Mouse (Mus musculus) lung, embryonic 15.5 days (tissue): ENCODE measurements around the gene Isx. TPM values are rescaled to one million over a fixed set of nuclear protein-coding genes. Genes with fewer than 3 reads are reported as not detected.

Source experiments
- ATAC-seq: fragments of 200-750 bp; cut with Nextera tagmentation; 2 replicates; pipeline ENCODE4 v1.8.0; 2017; ENCODE audit warnings: moderate number of reproducible peaks, borderline replicate concordance; ENCODE audit not compliant: low FRiP score, low TSS enrichment; ENCODE audit errors: extremely low read depth
- H3K27ac ChIP-seq: fragments of 300-500 bp; sonication (generic); 2 replicates; pipeline ENCODE4 v1.5.1; 2015; ENCODE audit warnings: moderate library complexity, mild to moderate bottlenecking, inconsistent platforms
- H3K27me3 ChIP-seq: fragments of 300-500 bp; sonication (generic); 2 replicates; pipeline ENCODE4 v1.6.1; 2015; ENCODE audit warnings: inconsistent platforms
- H3K36me3 ChIP-seq: fragments of 300-500 bp; sonication (generic); 2 replicates; pipeline ENCODE4 v1.6.1; 2015; ENCODE audit warnings: inconsistent platforms
- H3K4me1 ChIP-seq: fragments of 300-500 bp; sonication (generic); 2 replicates; pipeline ENCODE4 v1.6.1; 2015; ENCODE audit warnings: inconsistent platforms
- H3K4me2 ChIP-seq: fragments of 300-500 bp; sonication (generic); 2 replicates; pipeline ENCODE4 v1.6.1; 2015; ENCODE audit warnings: inconsistent platforms, mild to moderate bottlenecking, moderate library complexity
- H3K4me3 ChIP-seq: fragments of 300-500 bp; sonication (generic); 2 replicates; pipeline ENCODE4 v1.5.1; 2015; ENCODE audit warnings: mild to moderate bottlenecking, inconsistent platforms
- H3K9ac ChIP-seq: fragments of 300-500 bp; sonication (generic); 2 replicates; pipeline ENCODE4 v1.6.1; 2015; ENCODE audit warnings: inconsistent platforms
- H3K9me3 ChIP-seq: fragments of 300-500 bp; sonication (generic); 2 replicates; pipeline ENCODE4 v1.6.1; 2016; ENCODE audit warnings: inconsistent platforms
- WGBS: fragments of 180-500 bp; shearing (Covaris S2); methylation state at CpG from one replicate; pipeline ENCODE4 v1.1.7; 2015; 5-methylcytosine and 5-hydroxymethylcytosine counted together
- polyA plus RNA-seq: library from polyadenylated mRNA; unstranded; fragments of >200 nt; fragmentation: Nextera tagmentation; extraction: Ambion mirVana; gene quantifications from 2 replicates; pipeline ENCODE4 v1.2.1, GENCODE M21; 2015

The Isx gene
- polyA plus RNA-seq, 1 experiment from 2014 or later, result not detected

DNA sequence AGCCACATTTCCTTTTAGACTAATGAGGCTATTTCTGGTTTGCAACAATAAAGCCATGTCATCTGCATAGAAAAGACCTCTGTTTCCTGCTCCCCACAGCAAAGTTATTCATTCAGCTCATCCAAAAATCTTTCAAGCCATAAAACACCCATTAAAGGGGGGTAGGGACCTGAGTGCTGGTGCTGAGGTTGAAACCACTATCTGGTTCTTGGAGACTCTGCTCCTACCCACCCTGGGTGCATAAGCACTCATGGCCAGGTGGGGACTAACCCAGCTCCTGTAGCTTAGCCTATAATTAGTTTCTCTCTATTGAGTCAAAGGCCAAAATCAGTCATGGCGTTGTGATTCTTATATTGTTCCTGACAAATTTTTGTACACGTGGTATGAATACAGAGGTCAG, 10.4 kb upstream of the Isx start:
- 75% methylated on average over 2 of the region's 2 CpGs for WGBS

DNA sequence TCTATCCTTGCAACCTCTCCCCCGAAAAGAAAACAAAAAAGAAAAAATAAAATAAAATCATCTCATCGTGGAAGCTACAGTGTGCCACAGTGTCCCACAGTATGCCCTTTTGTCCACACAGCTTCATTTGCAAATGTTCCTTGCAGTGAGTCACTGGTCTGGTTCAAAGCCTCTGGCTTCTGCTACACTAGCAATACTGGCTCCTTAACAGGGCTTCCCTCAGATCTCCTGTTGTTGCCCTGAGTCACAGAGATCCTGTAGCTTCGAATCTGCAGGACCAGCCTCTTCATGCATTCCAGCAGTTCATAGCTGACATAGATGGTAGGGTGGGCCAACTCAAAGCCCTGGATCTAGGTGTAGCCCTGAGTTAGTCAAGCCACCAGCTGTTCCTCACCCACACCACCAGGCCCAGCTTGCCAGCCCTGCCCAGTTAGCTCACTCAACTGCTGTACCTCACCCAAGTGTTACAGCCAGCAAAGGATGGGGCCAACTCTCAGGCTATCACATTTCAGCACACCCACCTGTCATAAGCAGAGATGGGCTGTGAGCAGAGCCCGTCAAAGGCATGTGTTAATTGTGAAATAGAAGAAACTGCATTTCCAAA, 2.5 kb upstream of the Isx start:
- Histone ChIP-seq H3K9ac (no peak overlapping the region), H3K4me2 (no peak overlapping the region), H3K9me3 (no peaks in the 10 kb centered on the region), H3K27me3 (no peaks in the 10 kb centered on the region), H3K36me3 (no peaks in the 10 kb centered on the region), H3K4me3 (no peak overlapping the region), H3K27ac (no peak overlapping the region), H3K4me1 (no peaks in the 10 kb centered on the region)
- 67% methylated on average over 4 of the region's 4 CpGs for WGBS
- ATAC-seq, result no peak

More for the DNA sequence above, 10.4 kb upstream of the Isx start:
- no peaks in the 10 kb centered on the region for H3K36me3 ChIP-seq
- no peak overlapping the region for H3K27ac ChIP-seq
- no peak overlapping the region for H3K9ac ChIP-seq
- H3K27me3 ChIP-seq, result no peaks in the 10 kb centered on the region
- H3K4me2 ChIP-seq, result no peak overlapping the region
- no peaks in the 10 kb centered on the region for H3K4me1 ChIP-seq
- no peak overlapping the region for H3K4me3 ChIP-seq
- no peak for ATAC-seq
- H3K9me3 ChIP-seq, result no peaks in the 10 kb centered on the region

DNA sequence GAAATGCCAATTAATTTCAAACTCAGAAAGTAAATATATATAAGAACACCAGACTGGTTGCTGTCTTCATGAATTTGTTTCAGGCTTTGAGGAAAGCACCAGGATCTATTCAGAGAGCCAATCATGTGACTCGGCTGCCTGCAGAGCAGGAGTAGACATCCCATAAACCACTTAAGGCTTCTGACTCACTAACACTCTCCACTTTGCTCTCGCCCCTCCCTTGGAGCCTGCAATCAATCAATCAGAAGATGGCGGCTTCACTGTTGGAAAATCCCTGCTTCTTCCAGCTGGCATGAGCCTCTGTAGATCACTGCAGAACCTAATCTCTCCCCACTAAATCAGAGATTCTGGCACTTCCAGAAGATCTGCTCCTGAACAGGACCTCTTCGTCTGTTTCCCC, 1.3 kb upstream of the Isx start:
- H3K27ac ChIP-seq, result no peak overlapping the region
- H3K4me3 ChIP-seq, result no peak overlapping the region
- ATAC-seq, result no peak
- WGBS, result 12% methylated on average over 4 of the region's 4 CpGs
- H3K27me3 ChIP-seq, result no peaks in the 10 kb centered on the region
- H3K36me3 ChIP-seq, result no peaks in the 10 kb centered on the region
- no peaks in the 10 kb centered on the region for H3K4me1 ChIP-seq
- H3K9ac ChIP-seq, result no peak overlapping the region
- H3K9me3 ChIP-seq, result no peaks in the 10 kb centered on the region
- H3K4me2 ChIP-seq, result no peak overlapping the region

DNA sequence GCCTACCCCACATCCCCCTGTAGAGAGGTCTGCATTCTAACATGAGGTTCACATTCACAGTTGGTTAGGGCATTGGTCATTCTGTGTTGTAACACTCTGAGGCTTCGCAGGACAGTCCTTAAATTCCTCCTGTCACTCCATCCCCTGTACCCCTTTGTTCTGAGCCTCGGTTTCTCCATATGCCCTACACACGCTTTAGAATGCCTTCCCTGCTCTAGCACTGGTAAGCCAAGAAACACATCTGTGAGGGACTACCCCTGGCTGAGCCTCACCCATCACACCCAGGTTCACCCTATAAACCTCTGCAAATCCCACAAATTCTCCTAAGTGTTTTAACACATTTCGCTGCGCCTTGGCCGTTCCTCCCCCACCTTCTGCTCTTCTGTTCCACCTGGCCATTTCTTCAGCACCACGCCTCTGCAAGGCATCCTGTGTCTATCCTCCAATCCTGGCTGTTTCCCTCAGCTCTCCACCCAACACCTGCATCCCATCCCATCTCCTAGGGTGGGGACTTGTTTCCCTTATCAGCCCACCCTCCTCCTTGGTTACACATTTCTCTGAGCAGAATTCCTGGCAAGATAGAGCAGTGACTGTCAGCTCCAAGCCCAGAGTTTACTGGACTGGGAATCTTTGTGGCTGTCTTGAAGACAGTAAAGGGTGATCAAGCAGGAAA, 686 bp upstream of the Isx start:
- no peaks in the 10 kb centered on the region for H3K9me3 ChIP-seq
- no peaks in the 10 kb centered on the region for H3K36me3 ChIP-seq
- no peaks in the 10 kb centered on the region for H3K27me3 ChIP-seq
- no peaks in the 10 kb centered on the region for H3K4me1 ChIP-seq
- no peak overlapping the region for H3K4me2 ChIP-seq
- 85% methylated on average over 7 of the region's 7 CpGs for WGBS
- no peak overlapping the region for H3K27ac ChIP-seq
- H3K4me3 ChIP-seq, result no peak overlapping the region
- no peak for ATAC-seq
- no peak overlapping the region for H3K9ac ChIP-seq

- no peak overlapping the region for H3K27ac ChIP-seq
- 56% methylated on average over 2 of the region's 2 CpGs for WGBS
- no peak overlapping the region for H3K4me2 ChIP-seq
- no peak overlapping the region for H3K9ac ChIP-seq
- H3K4me1 ChIP-seq, result no peaks in the 10 kb centered on the region
- no peaks in the 10 kb centered on the region for H3K27me3 ChIP-seq
- no peaks in the 10 kb centered on the region for H3K9me3 ChIP-seq
- no peaks in the 10 kb centered on the region for H3K36me3 ChIP-seq
- ATAC-seq, result no peak
- no peak overlapping the region for H3K4me3 ChIP-seq
Measured at GRCm38 (mm10) chr8:74874565-74874964, 1.6 kb downstream of the Isx start.

- ATAC-seq, result no peak
- no peak overlapping the region for H3K9ac ChIP-seq
- H3K4me3 ChIP-seq, result no peak overlapping the region
- H3K9me3 ChIP-seq, result no peaks in the 10 kb centered on the region
- H3K4me1 ChIP-seq, result no peaks in the 10 kb centered on the region
- H3K27ac ChIP-seq, result no peak overlapping the region
- H3K4me2 ChIP-seq, result no peak overlapping the region
- H3K36me3 ChIP-seq, result no peaks in the 10 kb centered on the region
- H3K27me3 ChIP-seq, result no peaks in the 10 kb centered on the region
- WGBS, result 79% methylated on average over 3 of the region's 3 CpGs
Measured at GRCm38 (mm10) chr8:74878637-74879036, 5.7 kb downstream of the Isx start.

DNA sequence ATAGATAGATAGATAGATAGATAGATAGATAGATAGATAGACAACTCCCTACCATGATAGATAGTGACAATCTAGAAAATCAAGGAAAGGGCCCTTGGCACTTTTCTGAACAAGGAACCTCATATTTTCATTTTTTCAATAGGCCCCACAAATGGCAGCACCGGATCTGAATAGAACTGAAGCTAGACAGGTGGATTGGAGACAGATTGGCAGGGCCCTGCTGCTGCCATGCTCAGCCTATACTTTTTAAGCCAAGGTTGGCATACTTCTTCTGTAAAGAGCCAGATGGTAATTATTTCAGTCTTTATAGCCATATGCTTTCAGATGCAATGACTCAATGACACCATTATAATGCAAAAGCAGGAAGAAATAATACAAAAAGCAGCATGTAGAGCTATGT, 15.8 kb downstream of the Isx start:
- H3K9me3 ChIP-seq, result no peaks in the 10 kb centered on the region
- no peaks in the 10 kb centered on the region for H3K36me3 ChIP-seq
- H3K4me2 ChIP-seq, result no peak overlapping the region
- H3K27ac ChIP-seq, result no peak overlapping the region
- no peak for ATAC-seq
- no peak overlapping the region for H3K4me3 ChIP-seq
- WGBS, result 85% methylated on average over 1 of the region's 1 CpGs
- no peaks in the 10 kb centered on the region for H3K27me3 ChIP-seq
- H3K4me1 ChIP-seq, result no peaks in the 10 kb centered on the region
- H3K9ac ChIP-seq, result no peak overlapping the region

- no peak overlapping the region for H3K4me3 ChIP-seq
- no peak overlapping the region for H3K27ac ChIP-seq
- 70% methylated on average over 5 of the region's 5 CpGs for WGBS
- H3K36me3 ChIP-seq, result no peaks in the 10 kb centered on the region
- no peaks in the 10 kb centered on the region for H3K27me3 ChIP-seq
- no peak overlapping the region for H3K9ac ChIP-seq
- ATAC-seq, result no peak
- no peaks in the 10 kb centered on the region for H3K9me3 ChIP-seq
- H3K4me1 ChIP-seq, result no peaks in the 10 kb centered on the region
- no peak overlapping the region for H3K4me2 ChIP-seq
Measured at GRCm38 (mm10) chr8:74891030-74891429, 18.1 kb downstream of the Isx start.

DNA sequence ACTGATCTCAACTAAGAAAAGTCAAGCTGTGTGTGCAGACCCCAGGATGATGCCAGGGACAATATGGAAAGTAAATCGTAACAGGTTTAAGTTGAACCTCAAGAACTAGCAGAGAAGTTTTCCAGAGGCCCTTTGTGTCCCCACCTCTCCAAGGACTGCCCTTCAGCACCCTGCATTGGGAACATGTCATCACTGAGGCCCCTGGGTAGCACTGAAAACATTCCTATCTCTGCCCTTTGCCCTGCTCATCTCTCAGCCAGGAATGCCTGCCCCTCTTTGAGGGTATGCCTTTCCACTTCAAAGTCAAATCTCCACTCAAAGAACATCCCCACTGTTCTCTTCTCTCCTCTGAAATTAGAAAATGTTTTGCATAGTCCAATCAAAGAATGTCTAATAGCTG, 23.3 kb downstream of the Isx start:
- 65% methylated on average over 1 of the region's 1 CpGs for WGBS
- H3K27me3 ChIP-seq, result no peaks in the 10 kb centered on the region
- no peak for ATAC-seq
- no peaks in the 10 kb centered on the region for H3K36me3 ChIP-seq
- H3K27ac ChIP-seq, result no peak overlapping the region
- no peak overlapping the region for H3K4me2 ChIP-seq
- H3K4me1 ChIP-seq, result no peaks in the 10 kb centered on the region
- H3K9ac ChIP-seq, result no peak overlapping the region
- no peak overlapping the region for H3K4me3 ChIP-seq
- H3K9me3 ChIP-seq, result no peaks in the 10 kb centered on the region

GRCm38 (mm10) chr8:74897315-74897714, 24.3 kb downstream of the Isx start:
- H3K4me3 ChIP-seq, result no peak overlapping the region
- no peak overlapping the region for H3K4me2 ChIP-seq
- H3K36me3 ChIP-seq, result no peaks in the 10 kb centered on the region
- no peak overlapping the region for H3K9ac ChIP-seq
- no peaks in the 10 kb centered on the region for H3K9me3 ChIP-seq
- no peak overlapping the region for H3K27ac ChIP-seq
- no peaks in the 10 kb centered on the region for H3K27me3 ChIP-seq
- no peaks in the 10 kb centered on the region for H3K4me1 ChIP-seq
- ATAC-seq, result no peak
- WGBS, result 36% methylated on average over 2 of the region's 2 CpGs

DNA sequence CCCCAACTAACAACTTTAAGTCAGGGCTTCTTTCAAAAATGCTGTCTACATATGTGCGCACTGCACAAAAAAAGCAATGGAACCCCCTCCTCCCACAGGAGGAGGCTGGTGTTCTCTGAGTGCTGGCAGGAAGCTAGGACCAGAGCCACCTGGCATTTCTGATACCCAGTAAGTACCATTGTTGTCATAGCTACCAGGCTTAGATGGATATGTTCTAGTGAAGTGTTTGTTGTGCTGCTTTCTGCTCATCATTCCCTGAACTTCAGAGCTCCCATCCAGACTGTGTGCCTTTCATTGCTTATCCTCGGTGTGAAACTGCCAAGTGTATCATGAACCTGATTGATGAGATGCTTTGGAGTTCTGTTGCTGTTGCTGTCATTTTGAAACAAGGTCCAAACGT, 26.8 kb downstream of the Isx start:
- no peak overlapping the region for H3K27ac ChIP-seq
- no peaks in the 10 kb centered on the region for H3K4me1 ChIP-seq
- WGBS, result 40% methylated on average over 3 of the region's 3 CpGs
- H3K4me3 ChIP-seq, result no peak overlapping the region
- no peaks in the 10 kb centered on the region for H3K9me3 ChIP-seq
- H3K36me3 ChIP-seq, result no peaks in the 10 kb centered on the region
- no peak overlapping the region for H3K9ac ChIP-seq
- ATAC-seq, result no peak
- H3K4me2 ChIP-seq, result no peak overlapping the region
- H3K27me3 ChIP-seq, result no peaks in the 10 kb centered on the region

- no peak overlapping the region for H3K27ac ChIP-seq
- H3K4me2 ChIP-seq, result no peak overlapping the region
- no peak overlapping the region for H3K4me3 ChIP-seq
- H3K4me1 ChIP-seq, result no peaks in the 10 kb centered on the region
- no peak overlapping the region for H3K9ac ChIP-seq
- H3K27me3 ChIP-seq, result no peaks in the 10 kb centered on the region
- no peak for ATAC-seq
- no peaks in the 10 kb centered on the region for H3K9me3 ChIP-seq
- WGBS, result 80% methylated on average over 1 of the region's 1 CpGs
- H3K36me3 ChIP-seq, result no peaks in the 10 kb centered on the region
Measured at GRCm38 (mm10) chr8:74901765-74902164, 28.8 kb downstream of the Isx start.
